Mouse (Mus musculus) kidney, embryonic 14.5 days (tissue): ENCODE measurements around the gene Cbl. TPM values are rescaled to one million over a fixed set of nuclear protein-coding genes. Genes with fewer than 3 reads are reported as not detected.
"Not testable (repeated sequence)": the region's sequence is repeated elsewhere in the genome, so short reads cannot be mapped to it uniquely, and the experiment has no call there.

ENCODE experiments used
- ATAC-seq: fragments of 200-750 bp; cut with Nextera tagmentation; 2 replicates; pipeline ENCODE4 v1.8.0; 2017; ENCODE audit warnings: moderate number of reproducible peaks, mild to moderate bottlenecking, moderate TSS enrichment, moderate library complexity; ENCODE audit not compliant: low FRiP score, low TSS enrichment
- H3K27ac ChIP-seq: fragments of 300-500 bp; sonication (generic); 2 replicates; pipeline ENCODE4 v1.5.1; 2014; ENCODE audit warnings: low read depth, mild to moderate bottlenecking, low read length, moderate library complexity, mixed read lengths
- H3K27me3 ChIP-seq: fragments of 300-500 bp; sonication (generic); 2 replicates; pipeline ENCODE4 v1.6.1; 2014; ENCODE audit warnings: mild to moderate bottlenecking, low read length; ENCODE audit not compliant: control insufficient read depth, insufficient read depth
- H3K36me3 ChIP-seq: fragments of 300-500 bp; sonication (generic); 2 replicates; pipeline ENCODE4 v1.6.1; 2014; ENCODE audit warnings: low read length, mixed read lengths; ENCODE audit not compliant: control insufficient read depth, insufficient read depth
- H3K4me1 ChIP-seq: fragments of 300-500 bp; sonication (generic); 2 replicates; pipeline ENCODE4 v1.6.1; 2014; ENCODE audit warnings: low read length, mixed read lengths; ENCODE audit not compliant: control insufficient read depth, insufficient read depth
- H3K4me2 ChIP-seq: fragments of 300-500 bp; sonication (generic); replicated peaks from 2 replicates; pipeline ENCODE4 v1.6.1; 2014; ENCODE audit warnings: low read depth, mild to moderate bottlenecking, low read length
- H3K4me3 ChIP-seq: fragments of 300-500 bp; sonication (generic); 2 replicates; pipeline ENCODE4 v1.5.1; 2014; ENCODE audit warnings: mild to moderate bottlenecking, low read length
- H3K9ac ChIP-seq: fragments of 300-500 bp; sonication (generic); 2 replicates; pipeline ENCODE4 v1.6.1; 2014; ENCODE audit warnings: low read depth, mild to moderate bottlenecking, low read length, moderate library complexity
- H3K9me3 ChIP-seq: fragments of 300-500 bp; sonication (generic); 2 replicates; pipeline ENCODE4 v1.6.1; 2016; ENCODE audit warnings: low read length; ENCODE audit not compliant: control insufficient read depth
- WGBS: fragments of 180-500 bp; shearing (Covaris S2); extraction: QIAGEN DNeasy Blood & Tissue Kit; methylation state at CpG from one replicate; pipeline ENCODE4 v1.1.7; 2014; 5-methylcytosine and 5-hydroxymethylcytosine counted together
- polyA plus RNA-seq: library from polyadenylated mRNA; unstranded; fragments of >200 nt; fragmentation: Nextera tagmentation; extraction: Ambion mirVana; gene quantifications from 2 replicates; pipeline ENCODE4 v1.2.1, GENCODE M21; 2014

Cbl gene
- polyA plus RNA-seq, 1 experiment from 2014 or later, result 27.9 TPM

GRCm38 (mm10) chr9:44114453-44114852, 119.4 kb downstream of the Cbl start:
- Histone ChIP-seq H3K4me2 (no peak overlapping the region), H3K27ac (no peak overlapping the region), H3K27me3 (no peaks in the 10 kb centered on the region), H3K9ac (no peak overlapping the region), H3K4me3 (no peak overlapping the region), H3K36me3 (peaks cover 5% of the 10 kb centered on the region; the same call in 1 of the 2 replicates), H3K4me1 (peaks cover 11% of the 10 kb centered on the region), H3K9me3 (no peaks in the 10 kb centered on the region)
- WGBS, result 86% methylated on average over 2 of the region's 2 CpGs
- ATAC-seq, result no peak

GRCm38 (mm10) chr9:44113105-44113789, 120.6 kb downstream of the Cbl start, which contains the start of the genes Gm49380 and Rnf26:
TSS of gene Gm49380 (minus strand) at chr9:44113500.
TSS of gene Rnf26 (minus strand) at chr9:44113517.
- no peaks in the 10 kb centered on the region for H3K27me3 ChIP-seq

GRCm38 (mm10) chr9:44111909-44112308, 121.9 kb downstream of the Cbl start:
- Histone ChIP-seq H3K36me3 (peaks cover 17% of the 10 kb centered on the region), H3K4me3 (peak overlapping the region; percentile 85; the same call in 1 of the 2 replicates), H3K4me2 (peak overlapping the region; percentile 42), H3K4me1 (peaks cover 35% of the 10 kb centered on the region)
- H3K9ac ChIP-seq, H3K27ac ChIP-seq, H3K9me3 ChIP-seq, H3K27me3 ChIP-seq, ATAC-seq: not testable (repeated sequence)
- WGBS, result 64% methylated on average over 10 of the region's 12 CpGs

More at GRCm38 (mm10) chr9:44113105-44113789, 120.6 kb downstream of the Cbl start, which contains the start of the genes Gm49380 and Rnf26:
- ATAC-seq, result peak; percentile 96
- under 1% methylated on average over 47 of the region's 51 CpGs for WGBS
- H3K4me1 ChIP-seq, result peaks cover 22% of the 10 kb centered on the region
- peaks cover 15% of the 10 kb centered on the region for H3K36me3 ChIP-seq
- H3K9me3 ChIP-seq, result no peaks in the 10 kb centered on the region
- peak within 1 kb of the TSS; percentile 42 for H3K4me2 ChIP-seq
- H3K27ac ChIP-seq, result peak within 1 kb of the TSS; percentile 31; the same call in 1 of the 2 replicates
- peak within 1 kb of the TSS; percentile 85 for H3K4me3 ChIP-seq
- H3K9ac ChIP-seq, result peak within 1 kb of the TSS; percentile 84

- H3K4me1 ChIP-seq, result peaks cover 42% of the 10 kb centered on the region
- H3K4me3 ChIP-seq, result peak overlapping the region; percentile 24
- H3K27ac ChIP-seq, result no peak overlapping the region
- no peaks in the 10 kb centered on the region for H3K9me3 ChIP-seq
- ATAC-seq, result no peak
- peak overlapping the region; percentile 28; the same call in 1 of the 2 replicates for H3K9ac ChIP-seq
- H3K4me2 ChIP-seq, result peak overlapping the region; percentile 39
- H3K36me3 ChIP-seq, result peaks cover 27% of the 10 kb centered on the region
- H3K27me3 ChIP-seq, result no peaks in the 10 kb centered on the region
- WGBS, result 18% methylated on average over 9 of the region's 9 CpGs
Observed at GRCm38 (mm10) chr9:44109360-44110095, 124.3 kb downstream of the Cbl start.

GRCm38 (mm10) chr9:44108269-44109055, 125.4 kb downstream of the Cbl start:
- Histone ChIP-seq H3K27ac (no peak overlapping the region), H3K4me3 (peak overlapping the region; percentile 8; the same call in 1 of the 2 replicates), H3K9me3 (no peaks in the 10 kb centered on the region), H3K9ac (peak overlapping the region; percentile 19; the same call in 1 of the 2 replicates), H3K4me2 (peak overlapping the region; percentile 39), H3K36me3 (peaks cover 32% of the 10 kb centered on the region), H3K4me1 (peaks cover 42% of the 10 kb centered on the region), H3K27me3 (no peaks in the 10 kb centered on the region)
- 81% methylated on average over 31 of the region's 31 CpGs for WGBS
- ATAC-seq, result no peak

GRCm38 (mm10) chr9:44107557-44108179, 126.2 kb downstream of the Cbl start:
- H3K36me3 ChIP-seq, result peaks cover 32% of the 10 kb centered on the region
- peak overlapping the region; percentile 32 for H3K4me2 ChIP-seq
- 41% methylated on average over 25 of the region's 25 CpGs for WGBS
- H3K27ac ChIP-seq, result peak overlapping the region; percentile 57; the same call in 1 of the 2 replicates
- H3K4me1 ChIP-seq, result peaks cover 42% of the 10 kb centered on the region
- peak overlapping the region; percentile 8; the same call in 1 of the 2 replicates for H3K4me3 ChIP-seq
- ATAC-seq, result peak; percentile 7; the same call in 1 of the 2 replicates
- no peaks in the 10 kb centered on the region for H3K9me3 ChIP-seq
- H3K27me3 ChIP-seq, result no peaks in the 10 kb centered on the region
- H3K9ac ChIP-seq, result peak overlapping the region; percentile 19; the same call in 1 of the 2 replicates

- ATAC-seq, result peak; percentile 61
- Histone ChIP-seq H3K36me3 (peaks cover 32% of the 10 kb centered on the region), H3K4me1 (peaks cover 42% of the 10 kb centered on the region), H3K27me3 (no peaks in the 10 kb centered on the region), H3K9ac (peak within 1 kb of the TSS; percentile 19; the same call in 1 of the 2 replicates), H3K27ac (peak within 1 kb of the TSS; percentile 57; the same call in 1 of the 2 replicates), H3K4me2 (peak within 1 kb of the TSS; percentile 32), H3K4me3 (peak within 1 kb of the TSS; percentile 8; the same call in 1 of the 2 replicates), H3K9me3 (no peaks in the 10 kb centered on the region)
- WGBS, result 27% methylated on average over 8 of the region's 8 CpGs
Observed at GRCm38 (mm10) chr9:44107110-44107509, 126.7 kb downstream of the Cbl start, which contains the start of gene C1qtnf5. TSS of gene C1qtnf5 (plus strand) at chr9:44107245.

- ATAC-seq, result no peak
- Histone ChIP-seq H3K36me3 (peaks cover 32% of the 10 kb centered on the region), H3K4me3 (no peak overlapping the region), H3K9me3 (no peaks in the 10 kb centered on the region), H3K4me2 (no peak overlapping the region), H3K9ac (no peak overlapping the region; the same call in 1 of the 2 replicates), H3K27ac (peak overlapping the region; percentile 57; the same call in 1 of the 2 replicates), H3K4me1 (peaks cover 46% of the 10 kb centered on the region), H3K27me3 (no peaks in the 10 kb centered on the region)
- 73% methylated on average over 4 of the region's 4 CpGs for WGBS
Observed at GRCm38 (mm10) chr9:44106596-44106995, 127.3 kb downstream of the Cbl start.
